Mouse (Mus musculus) limb, embryonic 14.5 days (tissue): ENCODE results near the gene Zfyve27. TPM values are rescaled to one million over a fixed set of nuclear protein-coding genes. Genes with fewer than 3 reads are reported as not detected.

Experiments used
- ATAC-seq: fragments of 200-750 bp; cut with Nextera tagmentation; 2 replicates; pipeline ENCODE4 v1.8.0; 2017; ENCODE audit warnings: low read depth, moderate number of reproducible peaks, moderate TSS enrichment; ENCODE audit not compliant: low FRiP score
- DNase-seq: peaks from one replicate; pipeline ENCODE4 v3.0.0-alpha.2; 2015; ENCODE audit warnings: low spot score
- H3K27ac ChIP-seq: fragments of 300-500 bp; sonication (generic); replicated peaks from 2 replicates; pipeline ENCODE4 v1.5.1; 2014; ENCODE audit warnings: low read depth, mild to moderate bottlenecking, low read length, moderate library complexity, mixed read lengths
- H3K27me3 ChIP-seq: fragments of 300-500 bp; sonication (generic); 2 replicates; pipeline ENCODE4 v1.6.1; 2014; ENCODE audit warnings: low read length, mixed read lengths; ENCODE audit not compliant: control insufficient read depth, insufficient read depth
- H3K36me3 ChIP-seq: fragments of 300-500 bp; sonication (generic); 2 replicates; pipeline ENCODE4 v1.6.1; 2014; ENCODE audit warnings: mild to moderate bottlenecking, low read length, moderate library complexity, mixed read lengths; ENCODE audit not compliant: control insufficient read depth, insufficient read depth
- H3K4me1 ChIP-seq: fragments of 300-500 bp; sonication (generic); 2 replicates; pipeline ENCODE4 v1.6.1; 2014; ENCODE audit warnings: antibody characterized with exemption, low read length, mixed read lengths; ENCODE audit not compliant: control insufficient read depth, insufficient read depth
- H3K4me2 ChIP-seq: fragments of 300-500 bp; sonication (generic); replicated peaks from 2 replicates; pipeline ENCODE4 v1.6.1; 2014; ENCODE audit warnings: low read depth, mild to moderate bottlenecking, low read length, moderate library complexity; ENCODE audit not compliant: severe bottlenecking
- H3K4me3 ChIP-seq: fragments of 300-500 bp; sonication (generic); replicated peaks from 2 replicates; pipeline ENCODE4 v1.5.1; 2014; ENCODE audit warnings: low read length
- H3K9ac ChIP-seq: fragments of 300-500 bp; sonication (generic); 2 replicates; pipeline ENCODE4 v1.6.1; 2014; ENCODE audit warnings: mild to moderate bottlenecking, low read depth, low read length, moderate library complexity; ENCODE audit not compliant: severe bottlenecking
- H3K9me3 ChIP-seq: fragments of 300-500 bp; sonication (generic); 2 replicates; pipeline ENCODE4 v1.6.1; 2016; ENCODE audit warnings: low read length; ENCODE audit not compliant: control insufficient read depth
- POLR2A ChIP-seq: fragments of 200-500 bp; IDR thresholded peaks from 2 replicates; pipeline ENCODE4 v1.8.0; 2012; ENCODE audit warnings: inconsistent platforms, mild to moderate bottlenecking, moderate library complexity, borderline replicate concordance; ENCODE audit not compliant: insufficient read depth, insufficient read length; ENCODE audit errors: extremely low read depth
- WGBS: fragments of 180-500 bp; shearing (Covaris S2); extraction: QIAGEN DNeasy Blood & Tissue Kit; methylation state at CpG from one replicate; pipeline ENCODE4 v1.1.7; 2014; 5-methylcytosine and 5-hydroxymethylcytosine counted together
- polyA plus RNA-seq, 2 experiments: library from polyadenylated mRNA; depleted of rRNA in 1 of 2; stranded (reverse) in 1 of 2; unstranded in 1 of 2; fragments of >200 nt; fragmentation: Nextera tagmentation in 1 of 2; extraction: Ambion mirVana in 1 of 2; gene quantifications; 2 replicates each; pipeline versions ENCODE4 v1.2.1 to v1.2.3; 2012 to 2014

Zfyve27 gene
- polyA plus RNA-seq, 2 experiments: 13.1 to 47.4 TPM

GRCm38 (mm10) chr19:42142757-42143156, 21.0 kb upstream of the Zfyve27 start:
- H3K27ac ChIP-seq: no peak overlapping the region
- H3K4me3 ChIP-seq: no peak overlapping the region
- no peaks in the 10 kb centered on the region for H3K9me3 ChIP-seq
- no peak overlapping the region for H3K4me2 ChIP-seq
- H3K36me3 ChIP-seq: no peaks in the 10 kb centered on the region
- ATAC-seq (no peak), DNase-seq (no peak)
- TF ChIP-seq POLR2A: no peak
- H3K9ac ChIP-seq: no peak overlapping the region
- peaks cover 9% of the 10 kb centered on the region; the same call in 1 of the 2 replicates for H3K4me1 ChIP-seq
- WGBS: 71% methylated on average over 2 of the region's 2 CpGs
- H3K27me3 ChIP-seq: no peaks in the 10 kb centered on the region

- H3K27me3 ChIP-seq: no peaks in the 10 kb centered on the region
- ATAC-seq (no peak), DNase-seq (no peak)
- H3K27ac ChIP-seq: no peak overlapping the region
- TF ChIP-seq POLR2A: no peak
- peaks cover 13% of the 10 kb centered on the region for H3K4me1 ChIP-seq
- H3K9ac ChIP-seq: no peak overlapping the region
- no peak overlapping the region for H3K4me3 ChIP-seq
- no peak overlapping the region for H3K4me2 ChIP-seq
- H3K9me3 ChIP-seq: no peaks in the 10 kb centered on the region
- H3K36me3 ChIP-seq: no peaks in the 10 kb centered on the region
- WGBS: 59% methylated on average over 6 of the region's 6 CpGs
These were observed 19.7 kb upstream of the Zfyve27 start for GRCm38 (mm10) chr19:42144067-42144466.

- peak; percentile 87 for DNase-seq
- H3K27me3 ChIP-seq: no peaks in the 10 kb centered on the region
- 23% methylated on average over 8 of the region's 8 CpGs for WGBS
- H3K4me3 ChIP-seq: no peak overlapping the region
- ATAC-seq: no peak
- no peak for TF ChIP-seq POLR2A
- H3K27ac ChIP-seq: no peak overlapping the region
- H3K4me2 ChIP-seq: no peak overlapping the region
- no peak overlapping the region for H3K9ac ChIP-seq
- H3K9me3 ChIP-seq: no peaks in the 10 kb centered on the region
- peaks cover 19% of the 10 kb centered on the region for H3K4me1 ChIP-seq
- no peaks in the 10 kb centered on the region for H3K36me3 ChIP-seq
These were observed 19.1 kb upstream of the Zfyve27 start for GRCm38 (mm10) chr19:42144541-42145167.

GRCm38 (mm10) chr19:42145210-42145609, 18.5 kb upstream of the Zfyve27 start:
- ATAC-seq (no peak), DNase-seq (no peak)
- Histone ChIP-seq H3K27me3 (no peaks in the 10 kb centered on the region), H3K36me3 (no peaks in the 10 kb centered on the region), H3K4me3 (no peak overlapping the region), H3K9me3 (no peaks in the 10 kb centered on the region), H3K27ac (no peak overlapping the region), H3K4me2 (no peak overlapping the region), H3K9ac (no peak overlapping the region), H3K4me1 (peaks cover 24% of the 10 kb centered on the region)
- WGBS: 67% methylated on average over 4 of the region's 4 CpGs
- TF ChIP-seq POLR2A: no peak

- no peak for DNase-seq
- no peak for ATAC-seq
- H3K4me2 ChIP-seq: no peak overlapping the region
- no peak overlapping the region for H3K9ac ChIP-seq
- H3K36me3 ChIP-seq: peaks cover 2% of the 10 kb centered on the region; the same call in 1 of the 2 replicates
- no peak for TF ChIP-seq POLR2A
- H3K4me3 ChIP-seq: no peak overlapping the region
- no peaks in the 10 kb centered on the region for H3K9me3 ChIP-seq
- no peaks in the 10 kb centered on the region for H3K27me3 ChIP-seq
- H3K27ac ChIP-seq: no peak overlapping the region
- H3K4me1 ChIP-seq: peaks cover 29% of the 10 kb centered on the region
- WGBS: 89% methylated on average over 2 of the region's 2 CpGs
These were observed 18.0 kb upstream of the Zfyve27 start for GRCm38 (mm10) chr19:42145731-42146130.
